Mouse (Mus musculus) heart, embryonic 15.5 days (tissue): ENCODE data around the gene Tnpo3. TPM values are rescaled to one million over a fixed set of nuclear protein-coding genes. Genes with fewer than 3 reads are reported as not detected.
A peak's percentile ranks its signal among the peaks of the same experiment; 100 is the strongest.
"Not testable (repeated sequence)": the region's sequence is repeated elsewhere in the genome, so short reads cannot be mapped to it uniquely, and the experiment has no call there.

ENCODE experiments used
- ATAC-seq: fragments of 200-750 bp; cut with Nextera tagmentation; replicated peaks from 2 replicates; pipeline ENCODE4 v1.8.0; 2017; ENCODE audit warnings: low read depth, moderate TSS enrichment; ENCODE audit not compliant: insufficient number of reproducible peaks, insufficient read depth, low FRiP score
- H3K27ac ChIP-seq: fragments of 300-500 bp; sonication (generic); 2 replicates; pipeline ENCODE4 v1.5.1; 2015; ENCODE audit warnings: mild to moderate bottlenecking, inconsistent platforms
- H3K27me3 ChIP-seq: fragments of 300-500 bp; sonication (generic); 2 replicates; pipeline ENCODE4 v1.6.1; 2015; ENCODE audit warnings: inconsistent platforms
- H3K36me3 ChIP-seq: fragments of 300-500 bp; sonication (generic); 2 replicates; pipeline ENCODE4 v1.6.1; 2015; ENCODE audit warnings: mild to moderate bottlenecking, inconsistent platforms
- H3K4me1 ChIP-seq: fragments of 300-500 bp; sonication (generic); replicated peaks from 2 replicates; pipeline ENCODE4 v1.6.1; 2015; ENCODE audit warnings: inconsistent platforms
- H3K4me2 ChIP-seq: fragments of 300-500 bp; sonication (generic); 2 replicates; pipeline ENCODE4 v1.6.1; 2015; ENCODE audit warnings: inconsistent platforms, mild to moderate bottlenecking, moderate library complexity
- H3K4me3 ChIP-seq: fragments of 300-500 bp; sonication (generic); 2 replicates; pipeline ENCODE4 v1.5.1; 2015; ENCODE audit warnings: mild to moderate bottlenecking, inconsistent platforms
- H3K9ac ChIP-seq: fragments of 300-500 bp; sonication (generic); 2 replicates; pipeline ENCODE4 v1.6.1; 2015; ENCODE audit warnings: mild to moderate bottlenecking, inconsistent platforms
- H3K9me3 ChIP-seq: fragments of 300-500 bp; sonication (generic); replicated peaks from 2 replicates; pipeline ENCODE4 v1.6.1; 2016; ENCODE audit warnings: inconsistent platforms
- WGBS: fragments of 180-500 bp; shearing (Covaris S2); methylation state at CpG from one replicate; pipeline ENCODE4 v1.1.7; 2015; ENCODE audit warnings: mixed read lengths; 5-methylcytosine and 5-hydroxymethylcytosine counted together
- polyA plus RNA-seq: library from polyadenylated mRNA; unstranded; fragments of >200 nt; fragmentation: Nextera tagmentation; extraction: Ambion mirVana; gene quantifications from 2 replicates; pipeline ENCODE4 v1.2.1, GENCODE M21; 2015

Tnpo3 gene
- polyA plus RNA-seq, 1 experiment from 2014 or later, result 55.1 TPM

- H3K4me1 ChIP-seq, result peaks cover 22% of the 10 kb centered on the region
- H3K9me3 ChIP-seq, ATAC-seq, H3K27me3 ChIP-seq, H3K36me3 ChIP-seq: not testable (repeated sequence)
- H3K4me2 ChIP-seq, result peak overlapping the region; percentile 82
- H3K4me3 ChIP-seq, result peak overlapping the region; percentile 80
- 18% methylated on average over 13 of the region's 13 CpGs for WGBS
- peak overlapping the region; percentile 90 for H3K9ac ChIP-seq
- peak overlapping the region; percentile 95 for H3K27ac ChIP-seq
These were observed 443 bp upstream of the Tnpo3 start for GRCm38 (mm10) chr6:29610020-29610640.

DNA sequence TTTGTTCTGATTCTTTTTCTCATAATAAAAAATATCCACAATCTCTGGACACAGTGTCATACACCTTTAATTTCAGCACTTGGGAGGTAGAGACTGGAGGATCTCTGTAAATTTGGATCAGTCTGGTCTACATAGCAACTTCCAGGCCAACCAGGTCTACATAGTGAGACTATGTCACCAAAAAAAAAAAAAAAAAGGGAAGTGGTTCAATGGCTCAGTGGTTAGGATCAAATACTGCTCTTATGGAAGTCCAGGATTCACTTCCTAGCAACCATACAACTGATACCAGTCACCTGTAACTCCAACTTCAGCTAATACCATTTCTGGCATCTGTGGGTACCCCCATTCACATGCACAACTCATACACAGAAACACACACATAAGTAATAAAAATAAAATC is 9.5 kb downstream of the Tnpo3 start:
- no peak overlapping the region for H3K4me2 ChIP-seq
- no peak overlapping the region for H3K27ac ChIP-seq
- no peaks in the 10 kb centered on the region for H3K36me3 ChIP-seq
- H3K9me3 ChIP-seq, result no peaks in the 10 kb centered on the region
- no peak overlapping the region for H3K4me3 ChIP-seq
- no peak overlapping the region for H3K9ac ChIP-seq
- H3K4me1 ChIP-seq, result peaks cover 3% of the 10 kb centered on the region; the same call in 1 of the 2 replicates
- no peaks in the 10 kb centered on the region for H3K27me3 ChIP-seq
- ATAC-seq, result no peak

DNA sequence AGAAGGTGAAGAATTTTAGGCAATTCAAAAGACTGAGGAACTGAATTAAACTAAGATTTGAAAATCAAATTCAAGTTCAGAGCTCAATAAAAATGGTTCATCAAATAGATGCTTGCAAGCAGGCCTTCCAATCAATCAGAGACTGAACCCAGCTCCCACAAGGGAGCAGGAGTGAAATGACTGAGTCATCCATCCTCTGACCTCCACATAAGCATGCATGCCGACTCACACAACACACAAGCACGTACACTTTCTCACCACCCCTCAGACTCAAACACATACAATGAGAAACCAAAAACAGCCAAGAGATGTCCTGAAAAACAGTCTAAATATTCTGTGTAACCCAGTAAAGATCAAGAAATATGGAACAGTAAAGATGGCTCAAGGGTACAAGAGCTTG is 14.0 kb downstream of the Tnpo3 start:
- no peaks in the 10 kb centered on the region for H3K36me3 ChIP-seq
- H3K4me3 ChIP-seq, result no peak overlapping the region
- no peak for ATAC-seq
- no peak overlapping the region for H3K4me2 ChIP-seq
- WGBS, result 76% methylated on average over 2 of the region's 2 CpGs
- H3K9me3 ChIP-seq, result no peaks in the 10 kb centered on the region
- H3K9ac ChIP-seq, result no peak overlapping the region
- H3K27me3 ChIP-seq, result no peaks in the 10 kb centered on the region
- H3K4me1 ChIP-seq, result 0 out of 2 replicates have a peak, but pooled peaks cover 2% of the 10 kb centered on the region
- H3K27ac ChIP-seq, result no peak overlapping the region

DNA sequence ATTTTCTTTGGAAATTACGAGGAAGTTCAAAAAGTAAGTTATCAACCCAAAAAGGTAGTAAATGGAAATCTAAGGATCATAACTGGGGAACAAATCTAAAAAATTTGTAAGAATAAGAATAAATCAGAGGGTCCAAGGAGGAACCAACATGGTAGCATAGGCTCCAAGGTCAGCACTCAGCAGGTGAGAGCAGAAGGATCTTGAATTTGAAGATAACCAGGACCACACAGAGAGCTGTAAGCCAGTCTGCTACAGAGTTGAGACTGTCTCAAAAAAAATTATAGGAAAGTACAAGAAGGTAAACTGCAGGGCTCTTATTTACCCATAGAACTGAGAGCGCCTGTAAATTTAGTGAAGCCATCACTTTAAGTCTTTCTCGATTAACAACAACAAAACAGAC is 28.5 kb downstream of the Tnpo3 start:
- Histone ChIP-seq H3K4me1 (no peaks in the 10 kb centered on the region), H3K9ac (no peak overlapping the region), H3K4me3 (no peak overlapping the region), H3K4me2 (no peak overlapping the region), H3K36me3 (peaks cover 78% of the 10 kb centered on the region), H3K27ac (no peak overlapping the region), H3K9me3 (no peaks in the 10 kb centered on the region), H3K27me3 (no peaks in the 10 kb centered on the region)
- 92% methylated on average over 3 of the region's 3 CpGs for WGBS
- ATAC-seq, result no peak

- WGBS, result 71% methylated on average over 1 of the region's 1 CpGs
These were observed 28.9 kb downstream of the Tnpo3 start for GRCm38 (mm10) chr6:29580770-29581169.

GRCm38 (mm10) chr6:29576388-29576787 is 33.3 kb downstream of the Tnpo3 start:
- ATAC-seq, H3K27me3 ChIP-seq, H3K4me3 ChIP-seq, H3K4me2 ChIP-seq, H3K4me1 ChIP-seq, H3K9ac ChIP-seq, H3K27ac ChIP-seq, H3K9me3 ChIP-seq: not testable (repeated sequence)
- 85% methylated on average over 3 of the region's 3 CpGs for WGBS
- peaks cover 78% of the 10 kb centered on the region for H3K36me3 ChIP-seq

More at GRCm38 (mm10) chr6:29580770-29581169, 28.9 kb downstream of the Tnpo3 start:
- Histone ChIP-seq H3K27me3 (no peaks in the 10 kb centered on the region), H3K27ac (no peak overlapping the region), H3K9ac (no peak overlapping the region), H3K9me3 (no peaks in the 10 kb centered on the region), H3K4me1 (no peaks in the 10 kb centered on the region), H3K36me3 (peaks cover 74% of the 10 kb centered on the region), H3K4me2 (no peak overlapping the region), H3K4me3 (no peak overlapping the region)
- ATAC-seq, result no peak

DNA sequence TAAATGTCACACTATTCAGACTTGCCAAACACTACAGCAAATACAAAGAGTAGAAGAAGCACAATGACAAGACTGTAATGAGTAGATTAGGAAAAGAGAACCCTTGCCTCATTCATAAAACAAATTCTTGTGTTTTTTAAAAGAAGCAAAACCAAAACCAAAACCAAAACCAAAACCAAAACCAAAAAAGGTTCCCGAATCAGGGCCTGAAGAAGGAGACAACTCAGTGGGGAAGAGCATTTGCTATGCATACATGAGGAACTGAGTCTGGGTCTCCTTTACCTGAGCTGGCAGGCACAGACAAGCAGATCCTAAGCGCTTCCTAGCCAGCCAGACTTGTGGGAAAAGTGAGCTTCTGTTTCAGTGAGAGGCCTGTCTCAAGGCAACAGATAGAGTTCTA is 52.6 kb downstream of the Tnpo3 start:
- no peak overlapping the region for H3K4me3 ChIP-seq
- H3K27ac ChIP-seq, result no peak overlapping the region
- no peak for ATAC-seq
- peaks cover 85% of the 10 kb centered on the region for H3K36me3 ChIP-seq
- no peaks in the 10 kb centered on the region for H3K4me1 ChIP-seq
- WGBS, result 88% methylated on average over 2 of the region's 2 CpGs
- no peaks in the 10 kb centered on the region for H3K27me3 ChIP-seq
- H3K9me3 ChIP-seq, result no peaks in the 10 kb centered on the region
- H3K4me2 ChIP-seq, result no peak overlapping the region
- H3K9ac ChIP-seq, result no peak overlapping the region

DNA sequence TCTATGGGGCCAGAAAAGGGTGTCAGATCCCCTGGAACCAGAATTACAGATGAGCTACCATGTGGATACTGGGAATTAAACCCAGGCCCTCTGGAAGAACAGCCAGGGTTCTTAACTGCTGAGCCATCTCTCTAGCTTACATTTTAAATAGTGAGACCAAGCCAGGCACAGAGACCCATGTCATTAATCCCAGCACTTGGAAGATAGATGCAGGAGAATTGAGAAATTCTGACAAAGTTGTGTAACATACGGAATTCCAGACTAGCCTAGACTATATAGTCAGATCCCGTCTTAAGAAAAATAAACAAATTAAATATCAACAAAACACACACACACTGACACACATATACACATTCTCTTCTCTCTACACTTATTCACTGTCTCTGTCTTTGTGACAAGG is 57.2 kb downstream of the Tnpo3 start:
- H3K4me1 ChIP-seq, result no peaks in the 10 kb centered on the region
- H3K9me3 ChIP-seq, result no peaks in the 10 kb centered on the region
- H3K4me2 ChIP-seq, result no peak overlapping the region
- no peak overlapping the region for H3K4me3 ChIP-seq
- no peak overlapping the region for H3K9ac ChIP-seq
- no peak for ATAC-seq
- H3K36me3 ChIP-seq, result peaks cover 70% of the 10 kb centered on the region
- H3K27me3 ChIP-seq, result no peaks in the 10 kb centered on the region
- H3K27ac ChIP-seq, result no peak overlapping the region
- WGBS, result 87% methylated on average over 2 of the region's 2 CpGs

DNA sequence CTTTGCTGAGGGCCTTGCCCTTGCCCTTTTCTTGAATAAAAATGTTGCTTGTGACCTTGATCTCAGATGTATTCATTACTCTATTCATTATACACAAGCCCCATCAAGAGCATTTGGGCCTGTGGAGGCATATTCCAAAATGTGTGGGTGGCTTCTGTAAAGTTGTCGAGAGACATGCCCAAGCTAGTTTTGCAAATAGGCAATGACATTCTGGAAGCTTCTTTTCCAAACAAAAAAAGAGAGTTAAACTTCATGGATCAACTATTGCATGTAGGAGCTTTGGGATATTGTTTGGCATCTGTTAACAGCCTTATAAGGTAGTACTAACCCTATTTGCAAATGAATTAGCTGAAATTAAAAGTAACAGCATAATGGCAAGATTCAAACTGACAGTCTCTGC is 61.6 kb downstream of the Tnpo3 start:
- ATAC-seq, result no peak
- Histone ChIP-seq H3K9ac (no peak overlapping the region), H3K27me3 (no peaks in the 10 kb centered on the region), H3K4me1 (no peaks in the 10 kb centered on the region), H3K27ac (no peak overlapping the region), H3K36me3 (peaks cover 67% of the 10 kb centered on the region), H3K9me3 (no peaks in the 10 kb centered on the region), H3K4me3 (no peak overlapping the region), H3K4me2 (no peak overlapping the region)
- 86% methylated on average over 1 of the region's 1 CpGs for WGBS

DNA sequence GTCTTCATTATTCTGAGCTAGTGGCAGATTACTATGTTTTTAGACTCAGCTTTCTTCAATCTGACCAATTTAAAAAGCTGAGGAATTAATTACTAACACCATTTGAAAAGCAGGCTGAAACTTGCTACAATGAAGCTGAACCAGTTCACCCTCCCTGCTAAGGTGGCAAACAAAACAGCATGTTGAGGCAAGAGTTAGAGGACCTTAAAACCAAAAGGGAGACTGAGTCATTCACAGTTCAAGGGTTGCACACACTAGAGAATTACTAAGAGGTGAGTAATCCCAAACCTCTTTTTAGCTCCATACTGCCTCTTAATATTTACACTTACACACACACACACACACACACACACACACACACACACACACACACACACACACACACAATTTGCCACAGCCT is 62.1 kb downstream of the Tnpo3 start:
- no peaks in the 10 kb centered on the region for H3K27me3 ChIP-seq
- no peak overlapping the region for H3K9ac ChIP-seq
- no peaks in the 10 kb centered on the region for H3K4me1 ChIP-seq
- no peaks in the 10 kb centered on the region for H3K9me3 ChIP-seq
- H3K4me3 ChIP-seq, result no peak overlapping the region
- no peak overlapping the region for H3K4me2 ChIP-seq
- H3K36me3 ChIP-seq, result peaks cover 67% of the 10 kb centered on the region
- ATAC-seq, result no peak
- no peak overlapping the region for H3K27ac ChIP-seq

DNA sequence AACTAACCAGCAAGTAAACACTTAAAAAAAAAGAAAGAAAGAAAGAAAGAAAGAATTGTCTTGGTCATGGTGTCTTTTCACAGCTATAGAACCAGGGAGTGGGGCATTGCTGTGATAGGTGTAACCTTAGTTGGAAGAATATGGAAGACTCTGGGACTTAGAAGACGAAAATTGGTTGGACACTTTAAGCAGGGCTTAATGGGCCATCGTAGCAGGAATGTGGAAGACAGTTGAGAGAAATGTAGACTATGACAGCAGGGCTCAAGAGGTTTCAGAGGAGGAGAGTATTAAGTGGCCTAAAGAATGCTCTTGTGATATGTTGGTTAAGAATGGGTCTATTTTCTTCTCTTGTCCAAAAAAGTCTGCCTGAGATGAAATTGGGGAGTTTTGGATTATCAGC is 64.1 kb downstream of the Tnpo3 start:
- Histone ChIP-seq H3K4me1 (no peaks in the 10 kb centered on the region), H3K9me3 (no peaks in the 10 kb centered on the region), H3K4me2 (no peak overlapping the region), H3K27ac (no peak overlapping the region), H3K9ac (no peak overlapping the region), H3K4me3 (no peak overlapping the region), H3K27me3 (no peaks in the 10 kb centered on the region), H3K36me3 (peaks cover 65% of the 10 kb centered on the region)
- 92% methylated on average over 2 of the region's 2 CpGs for WGBS
- no peak for ATAC-seq

DNA sequence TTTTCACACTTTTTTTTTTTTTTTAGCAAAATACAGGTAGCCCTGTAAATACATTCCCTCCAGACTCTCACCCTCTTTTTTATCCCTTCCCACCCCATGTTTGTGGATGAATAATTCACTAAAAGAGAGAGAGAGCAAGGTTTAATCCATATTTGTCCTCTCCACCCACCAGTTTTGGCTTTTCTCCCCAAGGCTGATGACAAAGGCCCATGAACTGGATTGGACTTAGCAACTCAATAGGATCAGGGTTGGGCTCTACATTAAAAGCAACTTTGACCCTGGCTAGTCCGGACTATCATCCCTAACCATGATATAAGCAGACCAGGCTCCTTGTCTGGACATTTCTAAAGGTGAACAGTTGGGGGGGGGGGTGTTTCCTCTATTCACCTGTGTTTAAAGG is 68.7 kb downstream of the Tnpo3 start:
- H3K4me2 ChIP-seq, result no peak overlapping the region
- no peaks in the 10 kb centered on the region for H3K9me3 ChIP-seq
- no peaks in the 10 kb centered on the region for H3K27me3 ChIP-seq
- H3K4me3 ChIP-seq, result no peak overlapping the region
- ATAC-seq, result no peak
- 81% methylated on average over 1 of the region's 1 CpGs for WGBS
- H3K9ac ChIP-seq, result no peak overlapping the region
- H3K36me3 ChIP-seq, result peaks cover 46% of the 10 kb centered on the region
- H3K27ac ChIP-seq, result no peak overlapping the region
- H3K4me1 ChIP-seq, result no peaks in the 10 kb centered on the region; the same call in 1 of the 2 replicates
